Mouse (Mus musculus) heart, embryonic 15.5 days (tissue): Measurements from ENCODE around the gene Popdc3. TPM values are rescaled to one million over a fixed set of nuclear protein-coding genes. Genes with fewer than 3 reads are reported as not detected.

Experiments used
- ATAC-seq: fragments of 200-750 bp; cut with Nextera tagmentation; replicated peaks from 2 replicates; pipeline ENCODE4 v1.8.0; 2017; ENCODE audit warnings: low read depth, moderate TSS enrichment; ENCODE audit not compliant: insufficient number of reproducible peaks, insufficient read depth, low FRiP score
- H3K27ac ChIP-seq: fragments of 300-500 bp; sonication (generic); 2 replicates; pipeline ENCODE4 v1.5.1; 2015; ENCODE audit warnings: mild to moderate bottlenecking, inconsistent platforms
- H3K27me3 ChIP-seq: fragments of 300-500 bp; sonication (generic); 2 replicates; pipeline ENCODE4 v1.6.1; 2015; ENCODE audit warnings: inconsistent platforms
- H3K36me3 ChIP-seq: fragments of 300-500 bp; sonication (generic); 2 replicates; pipeline ENCODE4 v1.6.1; 2015; ENCODE audit warnings: mild to moderate bottlenecking, inconsistent platforms
- H3K4me1 ChIP-seq: fragments of 300-500 bp; sonication (generic); replicated peaks from 2 replicates; pipeline ENCODE4 v1.6.1; 2015; ENCODE audit warnings: inconsistent platforms
- H3K4me2 ChIP-seq: fragments of 300-500 bp; sonication (generic); 2 replicates; pipeline ENCODE4 v1.6.1; 2015; ENCODE audit warnings: inconsistent platforms, mild to moderate bottlenecking, moderate library complexity
- H3K4me3 ChIP-seq: fragments of 300-500 bp; sonication (generic); 2 replicates; pipeline ENCODE4 v1.5.1; 2015; ENCODE audit warnings: mild to moderate bottlenecking, inconsistent platforms
- H3K9ac ChIP-seq: fragments of 300-500 bp; sonication (generic); 2 replicates; pipeline ENCODE4 v1.6.1; 2015; ENCODE audit warnings: mild to moderate bottlenecking, inconsistent platforms
- H3K9me3 ChIP-seq: fragments of 300-500 bp; sonication (generic); replicated peaks from 2 replicates; pipeline ENCODE4 v1.6.1; 2016; ENCODE audit warnings: inconsistent platforms
- WGBS: fragments of 180-500 bp; shearing (Covaris S2); methylation state at CpG from one replicate; pipeline ENCODE4 v1.1.7; 2015; ENCODE audit warnings: mixed read lengths; 5-methylcytosine and 5-hydroxymethylcytosine counted together
- polyA plus RNA-seq: library from polyadenylated mRNA; unstranded; fragments of >200 nt; fragmentation: Nextera tagmentation; extraction: Ambion mirVana; gene quantifications from 2 replicates; pipeline ENCODE4 v1.2.1, GENCODE M21; 2015

Popdc3 gene
- polyA plus RNA-seq, 1 experiment from 2014 or later: 47.7 TPM

GRCm38 (mm10) chr10:45151771-45152692 is 25.9 kb upstream of the Popdc3 start:
- Histone ChIP-seq H3K9ac (no peak overlapping the region), H3K27me3 (no peaks in the 10 kb centered on the region), H3K36me3 (peaks cover 33% of the 10 kb centered on the region), H3K4me3 (no peak overlapping the region), H3K9me3 (no peaks in the 10 kb centered on the region), H3K27ac (no peak overlapping the region), H3K4me2 (no peak overlapping the region), H3K4me1 (peaks cover 9% of the 10 kb centered on the region)
- 92% methylated on average over 12 of the region's 12 CpGs for WGBS
- ATAC-seq: no peak

GRCm38 (mm10) chr10:45154557-45155060 is 23.3 kb upstream of the Popdc3 start:
- Histone ChIP-seq H3K9me3 (no peaks in the 10 kb centered on the region), H3K27me3 (no peaks in the 10 kb centered on the region), H3K4me2 (no peak overlapping the region), H3K36me3 (peaks cover 53% of the 10 kb centered on the region), H3K4me3 (no peak overlapping the region), H3K4me1 (peaks cover 5% of the 10 kb centered on the region; the same call in 1 of the 2 replicates), H3K9ac (no peak overlapping the region), H3K27ac (no peak overlapping the region)
- WGBS: 60% methylated on average over 14 of the region's 14 CpGs
- no peak for ATAC-seq

GRCm38 (mm10) chr10:45165851-45166250 is 12.0 kb upstream of the Popdc3 start:
- no peak overlapping the region for H3K27ac ChIP-seq
- no peaks in the 10 kb centered on the region for H3K36me3 ChIP-seq
- no peaks in the 10 kb centered on the region for H3K9me3 ChIP-seq
- no peaks in the 10 kb centered on the region for H3K27me3 ChIP-seq
- no peak overlapping the region for H3K9ac ChIP-seq
- ATAC-seq: no peak
- 82% methylated on average over 8 of the region's 8 CpGs for WGBS
- H3K4me1 ChIP-seq: no peaks in the 10 kb centered on the region
- no peak overlapping the region for H3K4me2 ChIP-seq
- H3K4me3 ChIP-seq: no peak overlapping the region

GRCm38 (mm10) chr10:45173927-45174326 is 4.0 kb upstream of the Popdc3 start:
- Histone ChIP-seq H3K36me3 (no peaks in the 10 kb centered on the region), H3K27me3 (no peaks in the 10 kb centered on the region), H3K9me3 (no peaks in the 10 kb centered on the region), H3K4me3 (no peak overlapping the region), H3K4me1 (no peaks in the 10 kb centered on the region), H3K9ac (no peak overlapping the region), H3K27ac (0 out of 2 replicates have a peak overlapping the region, but pooled peaks have one; percentile 9), H3K4me2 (no peak overlapping the region)
- ATAC-seq: no peak
- WGBS: 50% methylated on average over 8 of the region's 8 CpGs

- Histone ChIP-seq H3K27me3 (no peaks in the 10 kb centered on the region), H3K27ac (no peak overlapping the region), H3K4me3 (no peak overlapping the region), H3K9me3 (no peaks in the 10 kb centered on the region), H3K36me3 (no peaks in the 10 kb centered on the region), H3K4me2 (no peak overlapping the region), H3K4me1 (no peaks in the 10 kb centered on the region), H3K9ac (no peak overlapping the region)
- WGBS: 91% methylated on average over 3 of the region's 3 CpGs
- ATAC-seq: no peak
These were observed 3.6 kb upstream of the Popdc3 start for GRCm38 (mm10) chr10:45174345-45174744.

- Histone ChIP-seq H3K27me3 (no peaks in the 10 kb centered on the region), H3K36me3 (no peaks in the 10 kb centered on the region), H3K4me1 (peaks cover 16% of the 10 kb centered on the region), H3K4me3 (no peak overlapping the region), H3K4me2 (peak overlapping the region; percentile 34; the same call in 1 of the 2 replicates), H3K27ac (peak overlapping the region; percentile 87), H3K9ac (no peak overlapping the region), H3K9me3 (no peaks in the 10 kb centered on the region)
- peak; percentile 61; the same call in 1 of the 2 replicates for ATAC-seq
- WGBS: 36% methylated on average over 4 of the region's 4 CpGs
These were observed 2.9 kb downstream of the Popdc3 start for GRCm38 (mm10) chr10:45180677-45181326.

- whole genome bisulfite sequencing: 25% methylated on average over 3 of the region's 3 CpGs
- ATAC-seq: peak; percentile 84
- no peak overlapping the region for H3K4me3 ChIP-seq
- no peaks in the 10 kb centered on the region for H3K36me3 ChIP-seq
- H3K27ac ChIP-seq: peak overlapping the region; percentile 87
- H3K27me3 ChIP-seq: no peaks in the 10 kb centered on the region
- no peak overlapping the region for H3K9ac ChIP-seq
- peak overlapping the region; percentile 34; the same call in 1 of the 2 replicates for H3K4me2 ChIP-seq
- peaks cover 16% of the 10 kb centered on the region for H3K4me1 ChIP-seq
- no peaks in the 10 kb centered on the region for H3K9me3 ChIP-seq
These were observed 3.4 kb downstream of the Popdc3 start for GRCm38 (mm10) chr10:45181344-45181743.

- H3K9ac ChIP-seq: no peak overlapping the region
- no peak overlapping the region for H3K27ac ChIP-seq
- H3K4me3 ChIP-seq: no peak overlapping the region
- H3K9me3 ChIP-seq: no peaks in the 10 kb centered on the region
- peaks cover 13% of the 10 kb centered on the region for H3K4me1 ChIP-seq
- H3K4me2 ChIP-seq: no peak overlapping the region
- ATAC-seq: no peak
- H3K27me3 ChIP-seq: no peaks in the 10 kb centered on the region
- WGBS: 67% methylated on average over 2 of the region's 2 CpGs
- no peaks in the 10 kb centered on the region for H3K36me3 ChIP-seq
These were observed 7.6 kb downstream of the Popdc3 start for GRCm38 (mm10) chr10:45185457-45185856.

GRCm38 (mm10) chr10:45193330-45194310 is 15.7 kb downstream of the Popdc3 start:
- Histone ChIP-seq H3K4me1 (no peaks in the 10 kb centered on the region), H3K27ac (no peak overlapping the region), H3K9ac (no peak overlapping the region), H3K4me2 (no peak overlapping the region), H3K36me3 (no peaks in the 10 kb centered on the region), H3K4me3 (no peak overlapping the region), H3K27me3 (no peaks in the 10 kb centered on the region), H3K9me3 (no peaks in the 10 kb centered on the region)
- no peak for ATAC-seq
- WGBS: 57% methylated on average over 14 of the region's 14 CpGs

GRCm38 (mm10) chr10:45194531-45194930 is 16.6 kb downstream of the Popdc3 start:
- H3K36me3 ChIP-seq: no peaks in the 10 kb centered on the region
- no peak overlapping the region for H3K9ac ChIP-seq
- H3K27me3 ChIP-seq: no peaks in the 10 kb centered on the region
- no peaks in the 10 kb centered on the region for H3K4me1 ChIP-seq
- no peak for ATAC-seq
- H3K4me3 ChIP-seq: no peak overlapping the region
- no peak overlapping the region for H3K4me2 ChIP-seq
- no peaks in the 10 kb centered on the region for H3K9me3 ChIP-seq
- no peak overlapping the region for H3K27ac ChIP-seq
- WGBS: 76% methylated on average over 5 of the region's 5 CpGs
